Mouse (Mus musculus) cerebellum, adult 8-10 months (tissue): Measurements from ENCODE around the gene Tm9sf2.
"Not testable (repeated sequence)": the region's sequence is repeated elsewhere in the genome, so short reads cannot be mapped to it uniquely, and the experiment has no call there.

Experiments
- DNase-seq: peaks from one replicate; pipeline ENCODE4 v3.0.0; 2022

Tm9sf2 gene

GRCm38 (mm10) chr14:122101890-122102289, 4.9 kb upstream of the Tm9sf2 start:
- DNase-seq = not testable (repeated sequence)

GRCm38 (mm10) chr14:122104881-122105280, 2.0 kb upstream of the Tm9sf2 start:
- peak; percentile 88 for DNase-seq

GRCm38 (mm10) chr14:122105391-122106285, 1.2 kb upstream of the Tm9sf2 start:
- DNase-seq = no peak

- no peak for DNase-seq
Observed at GRCm38 (mm10) chr14:122107481-122108214, 810 bp downstream of the Tm9sf2 start.

- no peak for DNase-seq
Observed at GRCm38 (mm10) chr14:122111681-122112080, 4.8 kb downstream of the Tm9sf2 start.

- DNase-seq = no peak
Observed at GRCm38 (mm10) chr14:122112311-122112710, 5.5 kb downstream of the Tm9sf2 start.

- no peak for DNase-seq
Observed at GRCm38 (mm10) chr14:122116200-122116599, 9.4 kb downstream of the Tm9sf2 start.

GRCm38 (mm10) chr14:122130111-122130797, 23.4 kb downstream of the Tm9sf2 start:
- no peak for DNase-seq

- no peak for DNase-seq
Observed at GRCm38 (mm10) chr14:122131644-122132043, 24.8 kb downstream of the Tm9sf2 start.

- no peak for DNase-seq
Observed at GRCm38 (mm10) chr14:122136368-122136928, 29.6 kb downstream of the Tm9sf2 start.

- no peak for DNase-seq
Observed at GRCm38 (mm10) chr14:122137234-122137633, 30.4 kb downstream of the Tm9sf2 start.

- DNase-seq = no peak
Observed at GRCm38 (mm10) chr14:122140126-122140525, 33.3 kb downstream of the Tm9sf2 start.

GRCm38 (mm10) chr14:122143585-122144269, 36.9 kb downstream of the Tm9sf2 start:
- DNase-seq = no peak

- DNase-seq = no peak
Observed at GRCm38 (mm10) chr14:122145374-122145773, 38.5 kb downstream of the Tm9sf2 start.

GRCm38 (mm10) chr14:122150616-122151015, 43.8 kb downstream of the Tm9sf2 start:
- DNase-seq = no peak

GRCm38 (mm10) chr14:122157738-122158137, 50.9 kb downstream of the Tm9sf2 start:
- no peak for DNase-seq

- no peak for DNase-seq
Observed at GRCm38 (mm10) chr14:122160916-122161315, 54.1 kb downstream of the Tm9sf2 start.

- no peak for DNase-seq
Observed at GRCm38 (mm10) chr14:122168912-122169311, 62.1 kb downstream of the Tm9sf2 start.

GRCm38 (mm10) chr14:122170202-122170781, 63.5 kb downstream of the Tm9sf2 start:
- no peak for DNase-seq

GRCm38 (mm10) chr14:122171031-122171430, 64.2 kb downstream of the Tm9sf2 start:
- no peak for DNase-seq

GRCm38 (mm10) chr14:122176263-122176798, 69.5 kb downstream of the Tm9sf2 start:
- no peak for DNase-seq

GRCm38 (mm10) chr14:122179262-122179661, 72.4 kb downstream of the Tm9sf2 start:
- DNase-seq = no peak
